Mouse (Mus musculus) retina, postnatal 7 days (tissue): ENCODE measurements around the gene Rab33a.
A peak's percentile ranks its signal among the peaks of the same experiment; 100 is the strongest.

Experiments
- DNase-seq: peaks from one replicate; pipeline ENCODE4 v3.0.0-alpha.2; 2012; ENCODE audit warnings: low read depth, low spot score

The Rab33a gene

DNA sequence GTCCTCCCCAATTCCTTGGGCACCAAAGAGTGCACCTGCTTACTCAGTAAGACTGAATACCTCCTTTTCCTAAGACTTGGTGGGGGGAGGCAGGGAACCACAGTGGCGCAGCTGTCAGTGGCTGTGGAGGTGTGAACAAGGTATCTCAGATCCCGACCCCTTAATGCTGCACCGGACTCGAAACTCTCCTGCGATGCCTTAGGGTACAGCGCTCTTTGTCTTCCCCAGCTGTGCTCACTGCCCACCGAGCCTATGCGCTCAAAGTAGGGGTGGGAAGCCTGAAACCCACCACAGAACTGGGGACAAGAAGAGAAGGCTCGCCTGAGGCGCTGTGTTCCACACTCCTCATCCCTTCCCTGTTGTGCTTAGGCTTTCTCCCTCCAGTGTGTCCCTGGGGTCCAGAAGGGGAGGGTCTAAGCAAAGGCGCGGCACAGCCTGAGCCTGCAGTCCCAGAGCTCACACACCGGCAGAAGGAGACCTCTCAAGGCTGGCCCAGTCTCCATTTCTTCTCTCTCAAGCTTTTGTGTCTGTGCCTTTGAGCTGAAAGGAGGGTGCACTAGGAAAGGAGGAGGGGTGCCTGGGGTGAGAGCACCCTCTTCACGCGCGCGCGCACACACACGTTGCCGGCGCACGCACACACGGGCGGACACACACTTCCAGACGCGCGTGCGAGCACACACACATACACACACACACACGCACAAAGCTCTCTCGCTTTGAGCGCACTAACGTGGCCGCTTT is at the start of gene Rab33a:
TSS of gene Rab33a (plus strand) at position 478 of the 741 bp plus-strand sequence.
- no peak for DNase-seq

DNA sequence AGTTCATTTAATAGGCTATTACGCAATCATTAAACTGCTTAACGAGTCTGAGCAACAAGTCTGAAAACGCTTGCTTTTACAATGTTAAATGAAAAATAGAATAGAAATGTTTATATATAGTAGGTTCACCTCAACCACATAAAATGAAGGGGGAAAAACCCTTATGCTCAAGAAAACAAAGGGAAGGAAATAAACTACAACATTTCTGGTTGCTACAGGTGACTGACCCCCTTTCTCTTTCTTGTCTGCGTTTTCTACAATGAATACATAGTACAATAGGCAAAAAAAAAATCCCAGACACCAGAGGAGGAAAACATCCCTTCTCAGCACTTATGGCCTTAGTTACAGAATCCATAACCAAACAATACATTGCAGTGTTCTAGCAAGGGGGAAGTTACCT is 38.0 kb upstream of the Rab33a start:
- no peak for DNase-seq

DNA sequence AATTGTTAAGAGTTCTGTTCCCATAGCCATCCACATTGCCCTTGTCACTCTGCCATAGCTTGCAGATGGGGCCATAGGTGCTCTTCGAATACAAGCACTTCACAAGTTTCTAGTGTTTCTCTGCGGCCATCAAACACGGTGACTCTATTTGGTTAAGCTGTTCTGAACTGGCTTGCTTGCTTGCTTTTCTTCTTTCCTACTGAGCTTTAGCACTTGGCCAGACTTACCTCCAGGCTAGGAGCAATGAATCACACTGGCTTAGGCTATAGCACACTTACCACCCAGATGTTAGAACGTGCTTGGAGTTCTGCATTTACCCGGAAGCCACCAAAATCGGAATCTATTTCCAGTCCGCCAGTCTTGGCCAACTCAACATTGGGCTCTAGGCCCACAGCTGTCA is 37.4 kb upstream of the Rab33a start:
- no peak for DNase-seq

DNA sequence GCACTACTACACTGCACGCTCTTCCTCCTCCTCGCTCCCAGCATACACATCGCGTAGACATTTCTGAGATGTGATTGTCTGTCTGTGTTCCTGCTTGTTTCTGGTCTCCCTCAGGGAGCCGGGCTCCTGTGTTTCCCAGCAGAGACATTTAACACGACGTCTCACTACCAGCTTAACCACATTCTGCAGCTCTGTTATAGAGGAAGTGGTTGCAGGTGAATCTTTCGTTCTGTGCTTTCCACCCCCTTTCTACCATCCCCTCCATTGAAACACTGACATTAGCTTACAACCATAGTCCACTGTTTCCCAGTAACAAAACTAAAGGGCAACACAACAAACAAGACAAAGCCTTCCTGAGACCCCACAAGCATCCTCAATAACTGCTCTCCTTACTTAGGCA is 25.3 kb upstream of the Rab33a start:
- no peak for DNase-seq

DNA sequence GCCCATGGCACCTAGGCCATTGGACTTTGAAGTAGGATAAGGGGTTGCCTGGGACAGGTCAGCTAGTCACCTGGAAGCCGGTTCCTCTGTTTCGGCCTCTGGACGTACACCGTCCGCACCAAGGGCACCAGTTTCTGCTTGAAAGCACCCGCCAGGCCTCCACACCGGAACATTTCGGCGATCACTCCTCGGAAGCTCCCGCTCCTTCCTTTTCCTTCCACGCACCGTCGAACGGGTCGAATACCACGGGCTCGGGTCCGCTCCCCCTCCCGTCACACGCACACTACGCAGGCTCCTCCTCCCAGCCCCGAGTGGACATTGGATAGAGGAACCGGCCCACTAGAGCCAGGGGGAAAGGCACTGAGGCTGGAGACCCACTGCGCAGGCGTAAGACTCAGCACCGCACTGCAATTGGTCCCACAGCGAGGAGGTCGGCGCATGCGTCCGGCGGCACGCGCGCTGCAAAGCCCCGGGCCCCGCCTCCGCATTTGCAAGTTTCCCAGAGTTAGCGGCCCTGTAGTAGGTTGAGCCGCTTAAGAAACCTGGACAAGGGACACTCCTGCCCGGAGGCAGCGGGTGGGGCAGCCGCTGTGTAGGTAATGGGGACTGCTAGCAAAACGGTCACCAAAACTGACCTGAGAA is 5.8 kb upstream of the Rab33a start, which contains the start of gene Aifm1:
TSS of gene Aifm1 (minus strand) at position 398 of the 642 bp plus-strand sequence.
- peak; percentile 86 for DNase-seq

DNA sequence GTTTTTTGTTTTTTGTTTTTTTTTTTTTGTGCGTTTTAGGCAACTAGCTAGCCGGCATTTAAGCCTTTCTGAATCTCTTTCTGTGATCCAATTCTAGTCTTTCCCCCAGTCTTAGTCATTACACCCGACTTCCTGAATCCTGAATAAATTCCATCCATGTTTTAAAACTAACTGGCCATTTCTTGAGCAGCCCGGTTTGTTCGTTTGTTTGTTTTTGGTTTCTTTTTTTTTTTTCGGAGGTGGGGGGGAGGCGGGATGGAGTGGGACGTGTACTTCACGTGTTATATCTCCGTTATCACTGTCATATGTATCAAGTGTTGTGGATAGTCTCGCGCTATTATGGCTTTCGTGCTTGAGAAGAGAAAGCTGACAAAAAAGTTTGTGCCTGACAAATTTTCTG is 5.3 kb upstream of the Rab33a start:
- no peak for DNase-seq

DNA sequence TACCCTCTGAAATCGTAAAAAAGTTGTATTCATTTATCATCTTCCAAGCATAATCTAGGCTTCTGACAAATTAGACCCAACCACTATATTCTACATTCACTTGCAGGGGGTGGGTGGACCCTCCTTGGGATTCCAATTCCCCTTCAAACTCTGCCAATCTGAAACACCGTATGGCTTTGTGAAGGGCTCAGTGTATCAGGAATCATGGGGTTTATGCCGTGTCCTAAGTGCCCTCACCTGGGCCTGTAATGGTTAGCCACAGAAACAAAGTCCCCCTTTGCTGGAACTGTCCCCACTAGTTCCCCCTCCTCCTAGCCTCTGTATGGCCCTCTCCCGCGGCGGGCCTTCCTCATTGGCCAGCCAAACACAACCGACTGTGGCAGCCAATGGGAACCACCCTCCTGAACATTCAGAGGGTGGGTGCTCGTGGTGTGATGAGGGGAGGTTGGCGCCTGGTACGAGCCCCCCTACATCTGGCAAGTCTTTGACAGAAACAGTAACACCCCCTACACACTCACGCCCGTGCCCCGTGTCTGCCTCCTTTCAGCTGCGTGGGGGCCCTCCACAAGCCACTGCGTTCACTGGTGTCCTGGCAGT is 776 bp upstream of the Rab33a start:
- no peak for DNase-seq

DNA sequence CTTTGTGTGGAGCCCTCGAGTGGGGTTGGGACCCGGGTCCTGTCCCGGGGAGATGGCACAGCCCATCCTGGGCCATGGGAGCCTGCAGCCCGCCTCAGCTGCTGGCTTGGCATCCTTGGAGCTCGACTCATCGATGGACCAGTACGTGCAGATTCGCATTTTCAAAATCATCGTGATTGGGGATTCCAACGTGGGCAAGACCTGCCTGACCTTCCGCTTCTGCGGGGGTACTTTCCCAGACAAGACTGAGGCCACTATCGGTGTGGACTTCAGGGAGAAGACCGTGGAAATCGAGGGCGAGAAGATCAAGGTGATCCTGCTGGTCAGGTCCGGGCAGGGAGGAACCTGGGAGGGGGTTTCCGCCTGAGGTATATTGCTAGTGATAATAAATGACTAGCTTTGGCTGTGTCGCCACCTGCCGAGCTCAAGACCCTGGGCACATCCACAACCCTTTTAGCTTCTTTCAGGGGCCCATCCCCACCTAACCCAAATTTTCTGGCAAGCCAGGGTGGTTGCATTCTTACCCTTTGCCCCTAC is 532 bp downstream of the Rab33a start:
- DNase-seq, result no peak

DNA sequence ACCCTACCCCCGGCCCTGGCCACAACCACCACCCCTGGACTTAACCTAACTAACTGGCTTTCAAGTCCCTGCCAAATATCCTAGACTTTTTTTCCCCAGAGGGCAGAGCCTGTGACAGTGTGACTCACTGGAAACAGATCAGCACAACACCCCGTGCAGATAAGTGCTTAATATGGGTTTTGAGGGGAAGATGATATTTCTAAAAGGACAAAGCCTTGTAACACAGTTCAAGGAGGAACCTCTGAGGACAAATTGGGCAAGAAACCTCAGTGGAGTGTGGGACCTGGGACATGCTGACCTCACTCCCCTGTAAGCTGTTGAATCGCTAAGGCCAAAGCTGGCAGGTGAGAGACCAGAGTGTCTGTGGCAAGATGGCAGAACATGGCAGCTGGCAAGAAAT is 2.6 kb downstream of the Rab33a start:
- DNase-seq, result no peak

DNA sequence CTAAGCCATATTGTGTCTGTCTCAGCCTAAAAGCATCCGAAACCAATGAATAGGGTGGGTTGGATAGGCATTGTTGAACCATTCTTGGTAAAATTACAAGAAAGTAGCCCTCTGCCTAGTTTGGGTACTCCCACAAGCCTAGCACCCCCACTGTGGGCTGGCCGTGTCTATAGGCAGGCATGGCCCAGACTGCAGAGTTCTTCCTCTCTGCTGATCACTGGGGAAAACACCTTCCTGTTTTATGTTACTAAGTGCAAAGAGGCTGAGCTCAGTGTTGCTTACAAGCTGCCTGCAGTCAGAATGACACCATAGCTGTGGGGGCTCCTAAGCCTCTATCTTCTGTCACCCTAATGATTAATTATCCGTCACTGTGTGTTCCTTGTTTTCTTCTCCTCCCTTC is 4.4 kb downstream of the Rab33a start:
- no peak for DNase-seq

DNA sequence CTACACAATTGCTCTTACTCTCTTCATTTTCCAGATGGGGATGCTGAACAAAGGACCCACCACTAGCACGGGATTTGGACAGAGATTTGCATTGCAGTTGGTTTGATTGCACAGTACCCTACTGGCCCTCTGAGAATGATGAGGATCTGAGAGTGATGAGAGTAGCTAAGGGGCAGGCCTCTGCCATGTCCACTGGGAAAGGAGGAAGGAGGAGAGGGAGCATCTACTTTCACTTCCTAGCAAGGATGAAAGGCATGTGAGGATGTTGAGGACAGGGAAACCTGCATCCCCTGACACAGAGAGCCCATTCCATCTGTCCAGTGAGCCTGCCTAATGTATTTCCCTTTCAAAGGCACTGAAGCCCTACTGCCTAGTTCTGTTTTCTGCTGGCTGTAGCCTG is 6.2 kb downstream of the Rab33a start:
- DNase-seq, result no peak

DNA sequence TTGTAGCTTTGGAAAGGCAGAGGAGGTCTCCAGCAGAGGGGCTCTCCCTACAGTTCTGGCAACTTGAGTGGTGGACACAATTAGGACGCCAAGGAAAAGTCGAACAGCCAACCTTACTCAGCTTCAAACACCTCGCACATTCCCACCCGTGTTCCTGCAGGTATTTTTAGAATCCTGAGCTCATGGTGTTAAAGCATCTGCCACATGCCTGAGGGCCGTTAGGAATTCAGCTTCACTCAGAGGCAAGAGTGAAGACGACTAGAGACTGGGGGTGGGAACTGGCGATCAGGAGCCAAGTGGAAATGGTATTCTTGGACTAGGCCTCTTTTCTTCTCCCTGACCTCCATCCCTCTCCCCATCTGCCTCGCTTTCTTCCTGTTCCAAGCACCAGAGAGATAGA is 6.8 kb downstream of the Rab33a start:
- no peak for DNase-seq

DNA sequence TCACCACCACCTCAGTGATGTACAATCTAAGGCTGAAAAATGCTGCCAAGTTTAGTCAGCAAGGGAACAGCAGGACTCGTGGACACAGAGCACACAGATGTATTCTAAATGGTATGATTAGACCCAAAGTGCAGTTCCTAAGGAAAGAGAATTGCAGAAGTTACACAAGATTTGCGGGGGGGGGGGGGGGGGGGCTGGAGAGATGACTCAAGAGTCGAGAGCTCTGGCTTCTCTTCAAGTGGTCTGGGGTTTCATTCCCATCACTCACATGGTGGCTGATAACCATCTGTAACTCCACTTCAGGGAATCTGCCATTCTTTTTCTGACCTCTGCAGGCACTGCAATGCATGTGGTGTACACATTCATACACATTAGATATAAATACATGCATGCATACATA is 7.3 kb downstream of the Rab33a start:
- no peak for DNase-seq

DNA sequence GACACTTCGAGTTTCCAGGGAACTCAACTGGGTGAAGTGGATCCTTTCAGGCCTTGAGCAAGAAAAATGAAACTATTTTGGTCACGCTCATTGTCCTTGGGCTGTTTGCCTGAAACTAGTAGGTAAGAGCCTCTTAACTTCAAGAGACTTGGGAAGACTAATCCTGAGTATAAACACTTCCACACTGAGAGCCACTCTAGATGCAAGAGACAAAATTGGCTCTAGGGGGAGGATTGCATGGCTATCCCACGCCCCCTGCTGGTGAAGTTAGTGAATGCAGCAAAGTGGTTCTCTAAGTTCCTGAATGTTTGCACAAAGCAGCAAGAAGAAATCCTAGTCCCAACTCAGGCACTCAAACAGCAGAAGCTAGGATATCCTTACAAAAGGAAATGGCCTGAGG is 13.1 kb downstream of the Rab33a start:
- peak; percentile 47 for DNase-seq
